Mouse (Mus musculus): ENCODE measurements at regions not wholly inside any gene's neighbourhood (a gene's known extent, or its start where the extent isn't known, plus 50 kb on each side); places are given as distances from the start of the nearest gene placed in this dataset.
"Not testable (repeated sequence)": the region's sequence is repeated elsewhere in the genome, so short reads cannot be mapped to it uniquely, and the experiment has no call there.

DNA sequence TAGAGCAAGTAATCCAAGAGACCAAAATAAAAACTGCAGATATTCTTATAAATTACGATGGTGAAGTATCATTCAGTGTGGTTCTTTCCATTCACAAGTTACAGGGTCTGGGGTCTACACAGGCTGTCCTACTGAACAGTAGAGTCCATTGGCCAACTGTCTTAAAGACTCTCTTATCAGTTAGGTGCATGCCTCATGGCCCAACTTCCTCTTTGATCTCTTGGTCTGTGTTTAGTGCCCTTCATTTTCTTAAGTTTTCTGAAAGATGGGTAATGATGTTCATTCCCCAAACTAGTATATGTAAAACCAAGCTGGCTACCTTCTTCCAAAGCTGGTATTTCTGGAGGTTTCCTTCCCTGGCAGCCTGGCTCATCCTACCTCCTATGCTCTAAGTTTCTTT lies 268.7 kb upstream of the Ift57 start:
- DNase-seq = no peak

GRCm38 (mm10) chr16:49431902-49432301 lies 267.1 kb upstream of the Ift57 start:
- DNase-seq = no peak

- DNase-seq = no peak
Observed at GRCm38 (mm10) chr16:49441225-49441624, 257.8 kb upstream of the Ift57 start.

DNA sequence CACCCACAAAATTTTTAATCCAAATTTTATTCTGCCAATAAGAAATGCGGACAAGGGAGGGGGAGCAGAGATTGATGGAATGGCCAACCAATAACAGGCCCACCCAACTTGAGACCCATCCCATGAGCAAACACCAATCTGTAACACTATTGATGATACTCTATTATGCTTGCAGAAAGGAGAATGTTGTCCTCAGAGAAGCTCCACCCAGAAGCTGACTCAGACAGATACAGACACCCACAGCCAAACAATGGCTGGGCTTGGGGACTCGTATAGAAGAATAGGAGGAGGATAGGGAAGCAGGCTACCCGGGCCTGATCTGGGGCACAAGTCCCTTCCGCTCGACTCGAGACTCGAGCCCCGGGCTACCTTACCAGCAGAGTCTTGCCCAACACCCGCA lies 251.7 kb upstream of the Ift57 start:
- not testable (repeated sequence) for DNase-seq

DNA sequence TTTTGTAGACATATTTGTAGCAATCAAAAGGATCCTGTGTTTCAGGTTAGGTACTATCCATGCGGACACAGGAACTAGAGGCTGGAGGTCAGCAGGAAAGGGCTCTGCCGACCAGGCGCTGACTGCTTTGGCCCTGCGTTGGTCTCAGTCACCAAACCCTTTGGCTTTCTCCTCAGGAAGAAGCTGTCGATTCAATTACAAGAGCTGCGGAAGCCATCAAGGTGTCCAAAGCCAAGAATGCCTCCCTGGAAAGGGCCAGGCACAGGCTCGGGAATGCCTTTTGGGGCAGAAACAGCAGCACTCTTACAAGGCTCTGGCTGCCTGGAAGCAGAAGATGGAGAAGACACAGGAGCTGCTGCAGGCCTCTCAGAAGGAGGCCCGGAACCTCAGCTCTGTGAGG lies 205.2 kb upstream of the Ift57 start:
- no peak for DNase-seq

DNA sequence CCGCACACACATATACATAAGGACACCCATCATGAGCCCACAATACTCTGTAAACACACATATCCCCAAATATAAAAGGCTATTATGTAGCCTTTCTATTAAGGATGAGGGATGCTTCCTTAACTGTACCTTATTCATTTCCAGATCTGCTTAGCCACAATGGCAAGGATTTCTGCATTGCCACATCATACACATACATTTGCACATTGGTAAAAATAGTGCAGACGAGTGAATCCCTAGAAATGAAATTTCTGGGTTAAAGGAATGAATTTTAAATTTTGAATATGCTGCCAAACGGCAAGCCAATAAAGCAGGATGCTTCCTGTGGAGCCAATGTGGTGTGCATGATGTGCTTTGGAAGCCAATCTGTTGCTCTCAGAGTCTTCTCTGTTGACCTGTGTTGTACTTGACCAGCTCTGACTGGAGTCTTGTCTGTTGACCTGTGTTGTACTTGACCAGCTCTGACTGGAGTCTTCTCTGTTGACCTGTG lies 201.5 kb upstream of the Ift57 start:
- no peak for DNase-seq

DNA sequence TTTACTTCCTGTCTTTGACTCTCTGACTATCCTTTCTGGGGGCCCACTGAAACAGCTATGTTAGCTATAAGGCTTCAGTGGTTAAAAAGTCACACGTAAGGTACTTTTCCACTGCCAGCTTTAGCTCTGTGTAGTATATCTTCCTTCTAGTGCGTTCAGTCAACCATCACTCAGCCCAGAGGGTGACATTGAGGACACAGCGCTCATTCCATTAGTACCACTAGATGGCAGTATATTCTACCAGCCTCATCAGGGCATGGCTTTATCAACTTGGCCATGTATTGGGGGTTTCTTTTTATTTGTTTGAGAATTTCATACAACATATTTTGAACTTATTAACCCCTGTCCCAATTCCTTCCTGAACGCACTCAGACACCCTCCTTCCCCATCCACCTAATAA lies 198.2 kb upstream of the Ift57 start:
- DNase-seq = peak; percentile 39 to 51

DNA sequence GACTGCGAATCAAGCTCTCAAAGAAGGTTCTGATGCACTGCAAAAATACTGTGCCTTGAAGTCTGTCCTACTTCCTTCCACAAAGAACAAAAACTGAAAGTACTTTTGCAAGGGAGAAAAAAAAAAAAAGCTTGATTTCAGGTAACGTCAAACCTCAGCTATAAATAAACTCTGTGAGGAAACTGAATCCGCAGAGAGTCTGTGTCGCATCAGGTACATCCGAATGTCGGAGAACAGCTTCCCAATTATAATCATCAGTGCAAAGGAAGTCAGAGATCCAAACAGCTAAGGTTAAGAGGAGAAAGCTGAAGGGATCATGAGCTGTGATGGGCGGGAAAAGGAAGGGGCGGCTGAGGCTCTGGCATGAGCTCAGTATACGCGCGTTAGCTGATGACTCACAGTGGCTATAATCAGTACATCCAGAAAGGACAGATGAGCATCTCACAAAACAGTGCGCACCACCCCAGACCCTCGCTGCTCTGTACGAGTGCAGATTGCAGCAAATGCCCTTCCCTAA lies 195.1 kb upstream of the Ift57 start:
- DNase-seq = peak; percentile 16 to 21

- DNase-seq = peak in 1 of 2 experiments; percentile 7
Observed at GRCm38 (mm10) chr16:49504669-49505068, 194.4 kb upstream of the Ift57 start.

DNA sequence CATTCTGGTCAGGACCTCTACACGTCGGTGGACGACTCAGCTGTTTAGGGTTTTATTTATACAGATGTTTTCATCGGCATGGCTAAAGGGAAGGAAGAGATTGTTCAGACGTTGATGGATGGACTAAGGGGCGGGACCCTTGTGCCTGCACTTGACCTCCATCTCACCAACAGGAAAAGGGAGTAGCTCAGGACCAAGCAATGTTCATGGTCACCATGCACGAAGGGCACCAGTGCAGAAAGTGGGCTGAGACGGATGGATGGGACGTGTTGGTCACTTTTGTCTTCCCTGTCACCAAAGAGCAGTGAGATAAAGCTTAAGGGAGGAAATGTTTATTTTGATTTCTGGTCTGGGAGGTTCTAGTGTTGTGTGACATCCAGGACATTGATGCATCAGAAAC lies 193.8 kb upstream of the Ift57 start:
- DNase-seq = no peak

- no peak for DNase-seq
Observed at GRCm38 (mm10) chr16:49518844-49519243, 180.2 kb upstream of the Ift57 start.

GRCm38 (mm10) chr16:49520411-49520810 lies 178.6 kb upstream of the Ift57 start:
- DNase-seq = no peak

DNA sequence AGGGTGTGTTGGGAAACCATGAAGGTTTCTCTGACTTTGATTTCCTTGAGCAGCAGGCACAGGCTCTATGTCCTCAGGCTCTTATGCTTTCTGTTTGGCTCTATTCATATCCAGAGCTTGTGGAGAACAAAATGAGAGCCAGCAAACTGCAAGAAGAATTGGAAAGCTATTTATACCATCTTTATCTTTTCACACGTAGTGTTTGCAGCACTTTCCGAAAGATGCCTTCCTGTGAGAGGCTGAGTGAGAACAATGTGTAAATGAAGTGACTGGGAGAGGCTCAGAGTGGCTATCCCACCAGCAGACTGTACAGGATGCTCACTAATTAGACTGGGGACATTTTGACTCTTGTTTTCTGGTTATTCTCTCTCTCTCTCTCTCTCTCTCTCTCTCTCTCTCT lies 177.3 kb upstream of the Ift57 start:
- DNase-seq = no peak

DNA sequence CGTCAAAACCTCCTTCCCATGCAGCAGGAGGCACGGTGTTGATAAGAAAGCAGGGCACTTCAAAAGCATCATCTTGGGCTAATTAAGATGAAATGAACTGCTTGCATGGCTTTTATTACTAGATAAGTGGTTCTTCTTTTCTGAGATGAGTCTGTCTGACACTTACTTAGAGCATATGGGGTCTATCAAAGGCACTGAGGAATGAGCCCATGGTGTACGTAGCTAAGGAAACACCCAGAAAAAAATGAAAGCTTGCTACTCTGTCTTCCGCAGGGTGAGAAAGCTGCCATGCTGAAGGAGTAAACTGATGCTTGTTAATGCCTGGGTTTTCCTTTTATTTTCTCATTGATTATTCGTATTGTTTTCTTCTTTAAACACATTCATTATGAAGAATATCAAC lies 176.5 kb upstream of the Ift57 start:
- no peak for DNase-seq

- not testable (repeated sequence) for DNase-seq
Observed at GRCm38 (mm10) chr16:49528618-49529017, 170.4 kb upstream of the Ift57 start.

- DNase-seq = no peak
Observed at GRCm38 (mm10) chr16:49529060-49529459, 170.0 kb upstream of the Ift57 start.

GRCm38 (mm10) chr16:49530051-49530450 lies 169.0 kb upstream of the Ift57 start:
- no peak for DNase-seq

- DNase-seq = no peak
Observed at GRCm38 (mm10) chr16:49532071-49532686, 166.9 kb upstream of the Ift57 start.

DNA sequence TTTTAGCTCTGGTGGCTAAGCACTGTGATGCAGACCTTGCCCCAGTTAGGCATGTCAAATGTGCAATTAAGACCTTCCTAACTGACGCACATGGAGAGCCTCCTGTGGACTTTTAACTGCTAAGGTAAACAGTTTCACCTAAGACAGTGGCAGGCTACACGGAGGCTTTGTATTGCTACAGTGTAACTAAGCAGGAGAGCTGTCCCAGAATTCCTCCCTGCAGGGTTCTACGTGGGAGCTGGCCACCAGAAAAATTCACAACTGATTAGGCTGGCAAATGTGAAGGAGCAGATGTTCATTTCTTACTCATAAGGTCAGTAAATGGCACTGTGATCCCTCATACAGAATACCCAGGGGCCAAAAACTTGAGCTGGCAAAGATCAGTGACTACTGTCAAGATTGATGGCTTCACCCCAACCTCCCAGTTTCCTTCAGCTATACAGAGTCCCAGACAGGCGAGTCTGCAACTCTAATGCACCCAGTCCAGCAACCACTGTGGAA lies 165.5 kb upstream of the Ift57 start:
- no peak for DNase-seq

- DNase-seq = no peak
Observed at GRCm38 (mm10) chr16:49550231-49550630, 148.8 kb upstream of the Ift57 start.

DNA sequence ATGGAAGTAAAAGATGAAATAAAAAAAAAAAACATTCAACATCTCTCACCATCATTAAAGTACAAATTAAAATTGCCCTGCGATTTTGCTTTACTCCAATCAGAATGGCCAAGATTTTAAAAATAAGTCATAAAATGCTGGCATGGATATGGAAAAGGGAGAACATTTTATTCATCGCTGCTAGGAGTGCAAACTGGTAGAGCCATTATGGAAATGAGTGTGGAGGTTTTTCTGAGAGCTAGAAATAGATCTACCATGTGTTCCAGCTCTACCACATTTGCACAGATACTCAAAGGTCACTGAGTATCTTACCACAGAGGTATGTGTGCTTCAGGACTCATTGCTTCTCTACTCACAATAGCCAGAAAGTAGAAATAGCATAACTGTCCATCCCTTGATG lies 129.0 kb upstream of the Ift57 start:
- no peak for DNase-seq

DNA sequence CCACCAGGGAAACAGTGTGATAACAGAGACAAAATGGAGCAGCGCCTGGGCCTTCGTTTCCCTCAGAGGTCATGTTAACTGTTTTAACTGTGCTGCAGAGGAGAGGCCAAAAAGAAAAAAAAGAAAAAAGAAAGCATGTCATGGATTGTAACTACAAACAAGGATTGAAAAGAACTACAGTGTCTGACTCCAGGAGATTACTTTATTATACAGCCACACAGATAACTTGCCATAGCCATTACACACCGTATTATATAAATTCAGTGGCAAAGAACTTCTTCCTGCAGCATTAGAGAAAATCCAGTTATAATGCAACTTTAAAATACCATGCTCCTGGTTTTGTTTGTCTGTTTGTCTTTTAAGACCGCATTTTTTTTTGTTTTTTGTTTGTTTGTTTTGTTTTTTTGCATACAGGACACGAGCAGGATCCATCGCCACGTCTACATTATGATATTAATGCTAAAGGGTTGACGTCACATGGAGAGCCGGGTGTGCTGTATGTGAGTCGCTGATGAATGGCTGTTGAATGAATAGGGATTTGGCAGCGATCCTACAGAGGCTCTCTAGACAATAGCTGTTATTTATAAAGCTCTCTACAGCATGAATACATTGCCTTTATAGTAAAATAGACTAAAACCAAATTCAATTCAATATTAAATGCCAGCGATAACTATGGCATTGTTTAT lies 126.4 kb upstream of the Ift57 start:
- no peak for DNase-seq

- no peak for DNase-seq
Observed at GRCm38 (mm10) chr16:49573171-49573517, 125.9 kb upstream of the Ift57 start.

- no peak for DNase-seq
Observed at GRCm38 (mm10) chr16:49578976-49579375, 120.1 kb upstream of the Ift57 start.

Data from cerebellum, adult 18-20 months (tissue).